Mouse (Mus musculus) neural tube, embryonic 11.5 days (tissue): ENCODE measurements around the gene Stum. TPM values are rescaled to one million over a fixed set of nuclear protein-coding genes. Genes with fewer than 3 reads are reported as not detected.
"Not testable (repeated sequence)": the region's sequence is repeated elsewhere in the genome, so short reads cannot be mapped to it uniquely, and the experiment has no call there.

ENCODE experiments used
- ATAC-seq: fragments of 200-750 bp; cut with Nextera tagmentation; 2 replicates; pipeline ENCODE4 v1.8.0; 2017; ENCODE audit warnings: moderate number of reproducible peaks, mild to moderate bottlenecking, moderate TSS enrichment, moderate library complexity; ENCODE audit not compliant: insufficient read depth, low FRiP score, low TSS enrichment
- DNase-seq: peaks from one replicate; pipeline ENCODE4 v3.0.0-alpha.2; 2015; ENCODE audit warnings: low spot score
- H3K27ac ChIP-seq: fragments of 300-500 bp; sonication (generic); 2 replicates; pipeline ENCODE4 v1.5.1; 2014; ENCODE audit warnings: low read depth, mild to moderate bottlenecking, low read length
- H3K27me3 ChIP-seq: fragments of 300-500 bp; sonication (generic); 2 replicates; pipeline ENCODE4 v1.6.1; 2014; ENCODE audit warnings: mild to moderate bottlenecking, low read length, mixed read lengths; ENCODE audit not compliant: control insufficient read depth, insufficient read depth
- H3K36me3 ChIP-seq: fragments of 300-500 bp; sonication (generic); 2 replicates; pipeline ENCODE4 v1.6.1; 2014; ENCODE audit warnings: mild to moderate bottlenecking, low read length, moderate library complexity, mixed read lengths; ENCODE audit not compliant: control insufficient read depth, insufficient read depth
- H3K4me1 ChIP-seq: fragments of 300-500 bp; sonication (generic); 2 replicates; pipeline ENCODE4 v1.6.1; 2014; ENCODE audit warnings: low read length, mixed read lengths; ENCODE audit not compliant: control insufficient read depth, insufficient read depth
- H3K4me2 ChIP-seq: fragments of 300-500 bp; sonication (generic); 2 replicates; pipeline ENCODE4 v1.6.1; 2014; ENCODE audit warnings: low read depth, mild to moderate bottlenecking, moderate library complexity
- H3K4me3 ChIP-seq: fragments of 300-500 bp; sonication (generic); 2 replicates; pipeline ENCODE4 v1.5.1; 2014; ENCODE audit warnings: low read depth, low read length
- H3K9ac ChIP-seq: fragments of 300-500 bp; sonication (generic); 2 replicates; pipeline ENCODE4 v1.6.1; 2014; ENCODE audit warnings: mild to moderate bottlenecking, low read length
- H3K9me3 ChIP-seq: fragments of 300-500 bp; sonication (generic); 2 replicates; pipeline ENCODE4 v1.6.1; 2016; ENCODE audit warnings: low read length; ENCODE audit not compliant: control insufficient read depth
- WGBS: fragments of 180-500 bp; shearing (Covaris S2); extraction: QIAGEN DNeasy Blood & Tissue Kit; methylation state at CpG from one replicate; pipeline ENCODE4 v1.1.7; 2014; 5-methylcytosine and 5-hydroxymethylcytosine counted together
- polyA plus RNA-seq: library from polyadenylated mRNA; unstranded; fragments of >200 nt; fragmentation: Nextera tagmentation; extraction: Ambion mirVana; gene quantifications from 2 replicates; pipeline ENCODE4 v1.2.1, GENCODE M21; 2014

Gene Stum
- polyA plus RNA-seq, 1 experiment from 2014 or later: 2.5 TPM

- H3K4me1 ChIP-seq, H3K27ac ChIP-seq, H3K27me3 ChIP-seq, H3K9me3 ChIP-seq, ATAC-seq, DNase-seq, H3K4me3 ChIP-seq, H3K36me3 ChIP-seq, H3K4me2 ChIP-seq, H3K9ac ChIP-seq: not testable (repeated sequence)
- WGBS: 93% methylated on average over 7 of the region's 7 CpGs
Observed at GRCm38 (mm10) chr1:180518899-180519298, 35.6 kb upstream of the Stum start.

GRCm38 (mm10) chr1:180518412-180518811, 35.1 kb upstream of the Stum start:
- no peak overlapping the region for H3K27ac ChIP-seq
- H3K4me1 ChIP-seq: no peaks in the 10 kb centered on the region
- no peak overlapping the region for H3K9ac ChIP-seq
- no peak overlapping the region for H3K4me2 ChIP-seq
- no peaks in the 10 kb centered on the region for H3K36me3 ChIP-seq
- WGBS: 64% methylated on average over 8 of the region's 8 CpGs
- no peaks in the 10 kb centered on the region for H3K27me3 ChIP-seq
- ATAC-seq: no peak
- no peak for DNase-seq
- no peak overlapping the region for H3K4me3 ChIP-seq
- H3K9me3 ChIP-seq: no peaks in the 10 kb centered on the region

GRCm38 (mm10) chr1:180517390-180518054, 34.2 kb upstream of the Stum start:
- ATAC-seq: no peak

GRCm38 (mm10) chr1:180514077-180514476, 30.8 kb upstream of the Stum start:
- ATAC-seq: no peak
- no peaks in the 10 kb centered on the region for H3K4me1 ChIP-seq
- H3K9ac ChIP-seq: no peak overlapping the region
- no peak for DNase-seq
- 73% methylated on average over 2 of the region's 2 CpGs for WGBS
- H3K36me3 ChIP-seq: no peaks in the 10 kb centered on the region
- H3K27me3 ChIP-seq: no peaks in the 10 kb centered on the region
- H3K4me2 ChIP-seq: no peak overlapping the region
- H3K4me3 ChIP-seq: no peak overlapping the region
- no peak overlapping the region for H3K27ac ChIP-seq
- no peaks in the 10 kb centered on the region for H3K9me3 ChIP-seq

More at GRCm38 (mm10) chr1:180517390-180518054, 34.2 kb upstream of the Stum start:
- Histone ChIP-seq H3K36me3 (no peaks in the 10 kb centered on the region), H3K4me1 (no peaks in the 10 kb centered on the region), H3K27ac (no peak overlapping the region), H3K4me2 (no peak overlapping the region), H3K9me3 (no peaks in the 10 kb centered on the region), H3K4me3 (no peak overlapping the region), H3K27me3 (no peaks in the 10 kb centered on the region), H3K9ac (no peak overlapping the region)
- DNase-seq: no peak
- 69% methylated on average over 10 of the region's 10 CpGs for WGBS

- H3K4me3 ChIP-seq: no peak overlapping the region
- H3K27ac ChIP-seq: no peak overlapping the region
- H3K36me3 ChIP-seq: no peaks in the 10 kb centered on the region
- ATAC-seq: no peak
- no peak overlapping the region for H3K9ac ChIP-seq
- no peak for DNase-seq
- 40% methylated on average over 4 of the region's 4 CpGs for WGBS
- H3K4me2 ChIP-seq: no peak overlapping the region
- no peaks in the 10 kb centered on the region for H3K27me3 ChIP-seq
- no peaks in the 10 kb centered on the region for H3K4me1 ChIP-seq
- no peaks in the 10 kb centered on the region for H3K9me3 ChIP-seq
Observed at GRCm38 (mm10) chr1:180510879-180511278, 27.6 kb upstream of the Stum start.

- H3K27me3 ChIP-seq: no peaks in the 10 kb centered on the region
- H3K4me3 ChIP-seq: no peak overlapping the region
- H3K36me3 ChIP-seq: no peaks in the 10 kb centered on the region
- no peaks in the 10 kb centered on the region for H3K4me1 ChIP-seq
- H3K27ac ChIP-seq: no peak overlapping the region
- no peak for DNase-seq
- no peak for ATAC-seq
- H3K9ac ChIP-seq: no peak overlapping the region
- H3K4me2 ChIP-seq: no peak overlapping the region
- 60% methylated on average over 15 of the region's 15 CpGs for WGBS
- H3K9me3 ChIP-seq: no peaks in the 10 kb centered on the region
Observed at GRCm38 (mm10) chr1:180510442-180510841, 27.1 kb upstream of the Stum start.

GRCm38 (mm10) chr1:180508662-180509061, 25.4 kb upstream of the Stum start:
- ATAC-seq (no peak), DNase-seq (no peak)
- H3K9ac ChIP-seq: no peak overlapping the region
- no peaks in the 10 kb centered on the region for H3K27me3 ChIP-seq
- no peak overlapping the region for H3K4me3 ChIP-seq
- H3K9me3 ChIP-seq: no peaks in the 10 kb centered on the region
- no peak overlapping the region for H3K4me2 ChIP-seq
- no peaks in the 10 kb centered on the region for H3K4me1 ChIP-seq
- no peak overlapping the region for H3K27ac ChIP-seq
- no peaks in the 10 kb centered on the region for H3K36me3 ChIP-seq
- 74% methylated on average over 7 of the region's 7 CpGs for WGBS

GRCm38 (mm10) chr1:180507291-180507791, 24.0 kb upstream of the Stum start:
- H3K4me3 ChIP-seq: no peak overlapping the region
- H3K27ac ChIP-seq: no peak overlapping the region
- WGBS: 72% methylated on average over 7 of the region's 7 CpGs
- no peaks in the 10 kb centered on the region for H3K4me1 ChIP-seq
- H3K27me3 ChIP-seq: no peaks in the 10 kb centered on the region
- no peaks in the 10 kb centered on the region for H3K36me3 ChIP-seq
- DNase-seq (no peak), ATAC-seq (no peak)
- no peaks in the 10 kb centered on the region for H3K9me3 ChIP-seq
- H3K4me2 ChIP-seq: no peak overlapping the region
- H3K9ac ChIP-seq: no peak overlapping the region

- Histone ChIP-seq H3K4me3 (no peak overlapping the region), H3K27me3 (no peaks in the 10 kb centered on the region), H3K9me3 (no peaks in the 10 kb centered on the region), H3K9ac (no peak overlapping the region), H3K36me3 (no peaks in the 10 kb centered on the region), H3K4me1 (no peaks in the 10 kb centered on the region), H3K4me2 (no peak overlapping the region), H3K27ac (no peak overlapping the region)
- no peak for DNase-seq
- 86% methylated on average over 7 of the region's 7 CpGs for WGBS
- ATAC-seq: no peak
Observed at GRCm38 (mm10) chr1:180506341-180506740, 23.0 kb upstream of the Stum start.
